Mouse (Mus musculus) bone marrow macrophage, adult 2 months (primary cell): ENCODE measurements at regions not wholly inside any gene's neighbourhood (a gene's known extent, or its start where the extent isn't known, plus 50 kb on each side); places are given as distances from the start of the nearest gene placed in this dataset.

ENCODE experiments used
- CTCF ChIP-seq: IDR thresholded peaks from 2 replicates; pipeline ENCODE4 v1.5.1; 2012; ENCODE audit warnings: low read depth, mild to moderate bottlenecking, low read length, moderate library complexity
- POLR2A ChIP-seq: IDR thresholded peaks from 2 replicates; pipeline ENCODE4 v1.6.1; 2012; ENCODE audit warnings: mild to moderate bottlenecking, low read depth, low read length, borderline replicate concordance

DNA sequence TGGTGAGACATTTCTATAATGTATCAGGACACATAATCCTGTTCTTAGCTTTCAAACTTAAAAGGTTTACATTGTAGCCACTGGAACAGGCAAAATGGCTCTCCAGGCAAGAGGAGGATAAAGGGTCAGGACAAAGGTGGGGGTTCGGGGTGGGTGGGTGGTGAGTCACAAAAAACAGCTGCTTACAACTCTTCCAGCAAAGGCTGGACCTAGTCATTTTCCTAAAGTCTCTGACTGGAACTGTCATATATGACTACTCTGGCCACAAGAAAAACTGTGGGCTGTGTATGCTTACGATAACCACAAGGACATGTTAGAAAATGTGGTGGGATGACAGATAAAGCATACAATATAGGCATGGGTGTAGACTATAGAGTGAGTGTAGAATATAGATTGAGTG is 163.6 kb upstream of the Dapk1 start:
- no peak for TF ChIP-seq POLR2A
- TF ChIP-seq CTCF = no peak
